9 mouse cellular contexts compared by ENCODE assay signal in genomic region chr6:97615901-97616461, GRCm38 (mm10). TPM values are rescaled to one million over a fixed set of nuclear protein-coding genes. Genes with fewer than 3 reads are reported as not detected.
A peak's percentile ranks its signal among the peaks of the same experiment; 100 is the strongest.
DNase-seq lines count a peak whose midpoint lies in the region; ATAC-seq and TF ChIP-seq lines count a peak whose summit lies in the region.
"Had no signal": no experiment of that assay in that cellular context is flagged by ENCODE, and none has a peak within 500 bp of the region (broad histone marks: within the 10 kb centered on the region; RNA-seq: fewer than 3 reads in every experiment).

No protein-coding gene starts in this region.

- no peak overlapping the region for H3K9ac ChIP-seq in liver, embryonic 12.5 days

- WGBS in hindbrain, embryonic 10.5 days: 6% methylated on average over 16 of the region's 16 CpGs
- 10% methylated on average over 16 of the region's 16 CpGs for WGBS in liver, embryonic 12.5 days (ENCODE audit: insufficient replicate concordance)

- 0 out of 2 replicates have a peak, but pooled peaks cover 3% of the 10 kb centered on the region for H3K9me3 ChIP-seq in hindbrain, embryonic 10.5 days
- H3K9me3 ChIP-seq in liver, embryonic 12.5 days (replicated peaks): no peaks in the 10 kb centered on the region

- peaks cover 52% of the 10 kb centered on the region for H3K4me1 ChIP-seq in hindbrain, embryonic 10.5 days (replicated peaks)
- H3K4me1 ChIP-seq in liver, embryonic 12.5 days: no peaks in the 10 kb centered on the region

- ATAC-seq in liver, embryonic 12.5 days: no peak

- peak overlapping the region; percentile 74 for H3K4me3 ChIP-seq in layer of hippocampus, adult 2 months
- H3K4me3 ChIP-seq in hindbrain, embryonic 10.5 days: peak overlapping the region; percentile 74
- H3K4me3 ChIP-seq in liver, embryonic 12.5 days: no peak overlapping the region; the same call in 1 of the 2 replicates

- peaks cover 16% of the 10 kb centered on the region for H3K27me3 ChIP-seq in hindbrain, embryonic 10.5 days (ENCODE audit: insufficient read depth, poor library complexity, severe bottlenecking)
- H3K27me3 ChIP-seq in liver, embryonic 12.5 days (replicated peaks): peaks cover 49% of the 10 kb centered on the region

- H3K4me2 ChIP-seq in liver, embryonic 12.5 days: peak overlapping the region; percentile 71

- peaks cover 11% of the 10 kb centered on the region; the same call in 1 of the 2 replicates for H3K36me3 ChIP-seq in hindbrain, embryonic 10.5 days
- no peaks in the 10 kb centered on the region for H3K36me3 ChIP-seq in liver, embryonic 12.5 days
- H3K36me3 ChIP-seq: G1E had no signal

- DNase-seq in layer of hippocampus, adult 2 months (ENCODE audit: low spot score in 2 of 2): no peak
- DNase-seq in layer of hippocampus, postnatal 10 days (ENCODE audit: low spot score in 2 of 2): no peak
- DNase-seq in fat pad, adult 2 months (ENCODE audit: extremely low read depth, low read depth, low spot score): peak; percentile 61
- DNase-seq in hindbrain, embryonic 10.5 days (ENCODE audit: low spot score): peak; percentile 38
- DNase-seq in retina, embryonic 14.5 days (ENCODE audit: low spot score): peak; percentile 29
- DNase-seq in cerebellum, postnatal 36 days: no peak
- DNase-seq in spleen, adult 18-20 months: no peak

- no peak for TF ChIP-seq CTCF in layer of hippocampus, adult 2 months (conservative IDR thresholded peaks at IDR 0.05)

- peak overlapping the region; percentile 95 for H3K27ac ChIP-seq in layer of hippocampus, adult 2 months
- peak overlapping the region; percentile 92 for H3K27ac ChIP-seq in hindbrain, embryonic 10.5 days
- H3K27ac ChIP-seq in liver, embryonic 12.5 days: no peak overlapping the region

RNA-seq across cellular contexts. Expression of gene Frmd4b, which starts 1.4 kb away (rescaled TPM):
- 10 to 100 TPM; 28.0 to 32.5 TPM for total RNA-seq in layer of hippocampus, adult 2 months (2021)
- 10 to 100 TPM; 31.2 to 33.8 TPM for total RNA-seq in layer of hippocampus, postnatal 10 days (2021)
- polyA plus RNA-seq in hindbrain, embryonic 10.5 days (2016; fragmentation: Nextera tagmentation; extraction: Ambion mirVana): 30.6 and 41.9 TPM in 2 replicates
- 7.7 and 8.5 TPM in 2 replicates for polyA plus RNA-seq in liver, embryonic 12.5 days (2016; fragmentation: Nextera tagmentation; extraction: Ambion mirVana)
- polyA plus RNA-seq: G1E had no signal

Comparison
In these comparisons a context has a peak if more than half of its experiments do, and no peak if none do; other contexts are left out.
1. DNase-seq: peak in fat pad, adult 2 months (single experiment), hindbrain, embryonic 10.5 days (single experiment) and retina, embryonic 14.5 days (single experiment); none in layer of hippocampus, adult 2 months (0 of 2), layer of hippocampus, postnatal 10 days (0 of 2), cerebellum, postnatal 36 days (0 of 2) and spleen, adult 18-20 months (0 of 2).